Mouse (Mus musculus) frontal cortex, postnatal 25 days (tissue): ENCODE data around the gene Lpar2.

Source experiments
- DNase-seq, 2 experiments: peaks; one replicate each; pipeline ENCODE4 v3.0.0; 2022; ENCODE audit warnings: low spot score in 2 of 2

Lpar2 gene

DNA sequence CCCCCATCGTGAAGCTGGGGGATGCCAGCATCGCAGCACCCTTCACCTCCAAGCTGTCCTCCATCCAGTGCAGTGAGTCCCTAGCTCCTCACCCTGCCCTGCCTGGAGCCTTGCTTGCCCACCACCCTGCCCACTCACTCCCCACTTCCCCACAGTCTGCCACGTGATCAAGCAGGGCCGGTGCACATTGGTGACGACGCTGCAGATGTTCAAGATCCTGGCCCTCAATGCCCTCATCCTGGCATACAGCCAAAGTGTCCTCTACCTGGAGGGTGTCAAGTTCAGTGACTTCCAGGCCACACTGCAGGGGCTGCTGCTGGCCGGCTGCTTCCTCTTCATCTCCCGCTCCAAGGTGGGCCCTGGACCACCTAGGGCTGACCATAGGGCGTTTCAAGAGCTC, 16.7 kb upstream of the Lpar2 start:
- DNase-seq = no peak

DNA sequence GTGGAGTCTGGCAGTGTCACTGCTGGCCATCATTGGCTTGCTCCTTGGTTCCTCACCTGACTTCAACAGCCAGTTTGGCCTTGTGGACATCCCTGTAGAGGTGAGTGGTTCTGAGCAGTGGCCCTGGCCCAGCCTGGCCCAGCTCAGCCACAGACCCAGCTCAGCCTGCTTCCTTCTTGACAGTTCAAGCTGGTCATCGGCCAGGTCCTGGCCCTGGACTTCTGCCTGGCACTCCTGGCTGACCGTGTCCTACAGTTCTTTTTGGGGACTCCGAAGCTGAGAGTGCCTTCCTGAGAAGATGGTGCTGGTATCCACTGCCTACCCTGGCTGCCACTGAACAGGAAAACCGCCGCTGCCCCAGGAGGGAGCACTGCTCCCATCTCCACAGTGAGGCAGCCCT, 15.0 kb upstream of the Lpar2 start:
- DNase-seq = no peak

DNA sequence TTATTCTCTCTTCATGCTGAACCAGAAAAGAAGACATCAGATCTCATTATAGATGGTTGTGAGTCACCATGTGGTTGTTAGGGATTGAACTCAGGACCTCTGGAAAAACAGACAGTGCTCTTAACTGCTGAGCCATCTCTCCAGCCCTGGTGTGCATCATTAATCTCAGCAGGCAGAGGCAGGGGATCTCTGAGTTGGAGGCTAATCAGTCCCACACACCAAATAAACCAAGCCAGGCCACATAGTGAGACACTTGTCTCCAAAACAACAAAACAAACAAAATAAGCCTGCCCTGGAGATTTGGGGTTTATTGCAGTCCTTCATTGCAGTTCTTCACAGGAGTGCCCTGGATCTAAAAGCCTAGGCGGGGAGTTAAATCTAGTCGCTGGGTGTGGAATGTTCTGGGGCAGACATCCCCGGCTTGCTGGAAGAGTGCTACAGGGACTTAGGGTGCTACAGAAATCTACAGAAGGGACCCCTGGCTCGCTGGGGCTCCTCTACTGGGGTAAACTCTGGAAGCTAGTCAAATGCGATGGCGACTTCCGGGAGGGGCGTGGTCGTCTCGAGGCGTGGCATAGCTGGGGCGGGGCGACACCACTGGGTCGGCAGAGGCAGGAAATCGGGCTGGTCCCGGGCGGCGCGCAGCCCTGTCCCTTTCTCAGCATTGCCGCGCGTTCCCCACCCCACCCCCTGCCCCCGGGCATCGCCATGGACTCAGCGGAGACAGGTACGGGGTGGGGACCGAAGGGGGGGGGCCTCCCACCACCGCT, 13.9 kb upstream of the Lpar2 start, which contains the start of gene Gmip:
Gmip (plus strand) TSS at position 586 of the 770 bp plus-strand sequence.
- DNase-seq = no peak

DNA sequence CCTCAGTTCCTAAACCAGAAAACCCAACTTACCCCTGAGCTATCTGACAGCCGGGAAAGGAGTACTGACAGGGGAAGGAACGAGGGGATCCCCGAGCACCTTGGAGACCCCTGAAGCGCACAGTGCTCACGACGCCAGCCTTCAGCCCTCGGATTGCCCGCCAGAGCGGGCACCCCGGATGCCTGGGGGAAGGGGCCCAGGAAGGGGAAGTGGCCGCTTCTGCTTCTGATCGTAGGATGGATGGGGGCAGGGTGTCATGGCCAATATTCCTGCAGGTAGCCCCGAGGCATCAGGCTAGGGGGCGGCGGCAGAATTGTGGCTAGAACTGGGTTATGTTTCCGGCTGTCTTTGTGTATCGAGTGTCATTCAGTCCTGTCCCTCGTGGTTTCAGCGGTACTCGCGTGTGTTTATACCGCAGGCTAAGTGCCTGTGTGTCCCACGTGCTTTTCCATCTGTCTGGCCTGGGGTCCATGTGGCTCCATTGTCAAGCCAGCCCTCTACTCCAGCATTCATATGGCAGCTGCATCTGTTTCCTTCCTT, 13.3 kb upstream of the Lpar2 start:
- DNase-seq = no peak

DNA sequence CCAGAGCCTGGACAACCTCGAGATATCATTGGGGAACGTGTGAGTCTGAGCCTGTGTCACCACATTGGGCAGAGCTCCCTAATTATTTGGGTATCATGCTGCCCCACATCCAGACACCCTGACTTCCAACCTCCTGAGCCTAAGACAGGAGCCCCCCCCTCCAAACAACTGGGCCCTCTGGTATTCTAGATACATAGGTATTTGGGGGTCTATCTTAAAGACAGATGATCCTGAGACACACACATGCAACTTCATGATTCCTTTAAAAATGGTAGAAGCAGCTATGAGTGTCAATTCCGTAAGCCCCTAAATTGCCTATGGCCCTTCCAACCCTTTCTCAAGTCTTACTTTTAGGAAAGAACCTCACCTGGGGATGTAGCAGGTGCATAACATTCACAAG, 12.4 kb upstream of the Lpar2 start:
- DNase-seq = no peak

DNA sequence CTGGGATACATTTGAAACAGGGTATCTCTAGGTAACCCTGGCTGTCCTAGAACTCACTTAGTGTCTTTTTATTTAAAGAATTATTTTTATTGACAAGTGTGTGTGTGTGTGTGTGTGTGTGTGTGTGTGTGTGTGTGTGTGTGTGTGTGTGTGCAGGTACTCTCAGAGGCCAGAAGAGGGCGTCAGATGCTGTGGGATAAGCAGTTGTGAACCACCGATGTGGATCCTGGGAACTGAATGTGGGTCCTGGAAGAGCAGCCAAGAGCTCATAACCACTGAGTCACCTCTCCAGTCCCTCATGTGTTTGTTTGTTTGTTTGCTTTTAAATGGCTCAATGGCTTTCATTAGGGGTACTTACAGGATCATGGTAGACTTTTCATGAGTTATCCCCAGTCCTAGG, 7.3 kb upstream of the Lpar2 start:
- DNase-seq = no peak

DNA sequence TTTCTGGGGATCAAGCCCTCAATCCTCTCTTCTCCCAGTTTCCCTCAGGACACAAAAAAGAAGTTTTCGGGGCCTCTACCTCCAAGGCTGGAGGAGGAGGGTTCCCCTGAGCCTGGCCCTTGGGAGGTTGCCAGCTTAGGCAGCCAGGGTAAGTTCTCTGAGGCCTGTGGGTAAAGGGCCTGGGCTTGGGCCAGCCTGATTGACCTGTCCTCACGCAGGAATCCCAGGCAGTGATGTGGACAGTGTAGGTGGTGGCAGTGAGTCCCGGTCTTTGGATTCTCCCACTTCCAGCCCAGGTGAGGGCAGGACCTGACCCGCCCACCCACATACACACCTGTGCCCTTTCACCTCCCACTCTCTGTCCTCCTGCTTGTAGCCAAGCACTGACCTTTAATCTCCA, 6.8 kb upstream of the Lpar2 start:
- DNase-seq = no peak

DNA sequence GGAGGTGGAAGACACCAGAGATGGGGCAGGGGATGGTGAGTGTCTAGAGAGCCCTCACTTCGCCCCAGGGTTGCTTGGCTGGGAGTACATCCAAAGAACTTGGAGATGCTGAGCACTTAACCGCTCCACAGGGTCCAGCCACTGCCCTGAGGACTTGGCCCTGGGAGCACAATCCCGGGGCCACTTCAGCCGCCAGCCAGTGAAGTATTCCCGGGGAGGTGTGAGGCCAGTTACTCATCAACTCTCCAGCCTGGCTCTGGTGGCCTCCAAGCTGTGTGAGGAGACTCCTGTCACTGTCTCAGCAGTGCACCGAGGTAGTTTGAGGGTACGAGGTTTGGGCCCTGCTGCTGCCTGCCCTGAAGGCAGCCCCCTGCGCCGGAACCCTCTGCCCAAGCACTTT, 1.8 kb upstream of the Lpar2 start:
- DNase-seq = no peak

DNA sequence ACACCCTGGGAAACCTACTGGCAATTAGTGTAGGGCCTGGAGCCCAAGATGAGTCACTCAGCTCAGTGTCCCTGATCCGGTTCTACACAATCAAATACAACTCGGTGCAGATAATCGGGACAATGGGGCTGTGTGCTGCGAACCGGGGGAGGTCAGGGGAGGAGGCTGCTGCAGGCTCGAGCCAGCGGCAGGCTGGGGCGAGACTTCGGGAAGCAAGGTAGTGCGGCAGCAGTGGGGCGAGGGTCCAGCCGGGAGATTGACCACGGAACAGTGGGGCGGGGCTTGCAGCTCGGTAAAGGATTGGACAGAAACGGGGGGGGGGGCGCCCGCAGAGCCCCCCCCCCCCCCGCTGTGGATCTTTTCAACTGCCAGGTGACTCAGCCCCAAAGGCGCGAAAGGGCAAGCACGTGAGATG, 251 bp upstream of the Lpar2 start:
- no peak for DNase-seq

DNA sequence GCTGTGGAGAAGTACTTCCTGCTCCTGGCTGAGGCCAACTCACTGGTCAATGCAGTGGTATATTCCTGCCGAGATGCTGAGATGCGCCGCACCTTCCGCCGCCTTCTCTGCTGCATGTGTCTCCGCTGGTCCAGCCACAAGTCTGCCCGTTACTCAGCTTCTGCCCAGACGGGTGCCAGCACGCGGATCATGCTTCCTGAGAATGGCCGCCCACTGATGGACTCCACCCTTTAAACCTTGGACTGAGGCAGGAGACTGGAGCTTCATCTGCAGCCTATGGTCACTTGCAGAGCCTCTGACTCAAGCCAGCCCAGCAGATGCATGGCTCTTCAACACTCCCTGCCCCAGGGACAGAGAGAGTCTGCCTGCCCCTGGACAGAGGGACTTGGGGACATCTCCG, 4.1 kb downstream of the Lpar2 start:
- no peak for DNase-seq

DNA sequence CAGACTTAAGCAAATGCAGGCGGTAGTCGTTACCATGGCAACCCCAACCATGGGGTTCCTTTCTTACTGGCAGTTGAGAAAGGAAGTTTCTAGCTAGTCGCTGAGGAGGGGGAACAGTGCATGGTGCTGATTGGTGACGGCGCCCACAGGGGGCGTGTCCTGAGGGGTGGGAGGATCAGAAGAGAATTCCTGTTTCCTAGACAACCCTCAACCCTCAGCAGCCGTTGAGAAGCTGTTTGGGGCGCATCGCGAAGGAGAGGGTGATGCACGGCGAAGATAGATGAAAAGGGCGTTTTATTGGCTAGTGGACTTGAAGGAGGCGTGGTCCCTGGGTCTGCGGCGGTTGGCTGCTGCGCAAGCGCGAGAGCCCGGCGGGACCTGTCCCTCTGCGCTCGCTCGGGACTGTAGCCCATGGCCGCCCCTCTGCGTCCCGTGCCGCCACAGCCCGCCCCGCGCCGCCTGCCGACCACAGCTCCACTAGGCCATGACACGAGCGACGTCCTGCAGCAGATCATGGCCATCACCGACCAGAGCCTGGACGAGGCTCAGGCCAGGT, 10.1 kb downstream of the Lpar2 start, which contains the start of gene Pbx4:
Pbx4 (plus strand) TSS at position 194 of the 556 bp plus-strand sequence.
- peak; percentile 71 to 86 for DNase-seq

DNA sequence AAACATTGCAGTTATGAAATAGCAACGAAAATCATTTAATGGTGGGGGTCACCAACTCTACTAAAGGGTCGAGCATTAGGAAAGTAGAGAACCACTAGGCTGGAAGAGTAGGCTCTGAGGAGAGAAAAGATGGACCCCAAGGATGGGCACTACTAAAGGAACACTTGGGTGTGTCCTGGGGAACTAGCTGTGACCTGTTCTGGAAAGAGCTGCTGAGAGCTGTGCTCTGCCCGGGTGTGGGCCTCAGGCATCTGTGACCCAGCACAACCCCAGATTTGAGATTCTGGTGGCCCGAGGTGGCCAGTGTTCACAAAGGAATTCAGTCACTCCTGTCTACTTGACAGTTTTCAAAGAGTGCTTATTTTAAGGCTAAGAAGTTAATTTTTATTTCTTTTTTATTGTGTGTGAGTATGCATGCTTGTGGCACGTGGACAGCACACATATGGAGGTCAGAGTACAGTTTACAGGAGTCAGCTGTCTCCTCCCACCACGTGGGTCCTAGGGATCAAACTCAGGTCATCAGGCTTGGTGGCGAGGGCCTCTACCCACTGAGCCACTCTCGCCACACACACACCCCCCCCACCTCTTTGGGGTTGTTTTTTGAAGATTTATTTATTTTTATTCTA, 14.9 kb downstream of the Lpar2 start:
- no peak for DNase-seq

DNA sequence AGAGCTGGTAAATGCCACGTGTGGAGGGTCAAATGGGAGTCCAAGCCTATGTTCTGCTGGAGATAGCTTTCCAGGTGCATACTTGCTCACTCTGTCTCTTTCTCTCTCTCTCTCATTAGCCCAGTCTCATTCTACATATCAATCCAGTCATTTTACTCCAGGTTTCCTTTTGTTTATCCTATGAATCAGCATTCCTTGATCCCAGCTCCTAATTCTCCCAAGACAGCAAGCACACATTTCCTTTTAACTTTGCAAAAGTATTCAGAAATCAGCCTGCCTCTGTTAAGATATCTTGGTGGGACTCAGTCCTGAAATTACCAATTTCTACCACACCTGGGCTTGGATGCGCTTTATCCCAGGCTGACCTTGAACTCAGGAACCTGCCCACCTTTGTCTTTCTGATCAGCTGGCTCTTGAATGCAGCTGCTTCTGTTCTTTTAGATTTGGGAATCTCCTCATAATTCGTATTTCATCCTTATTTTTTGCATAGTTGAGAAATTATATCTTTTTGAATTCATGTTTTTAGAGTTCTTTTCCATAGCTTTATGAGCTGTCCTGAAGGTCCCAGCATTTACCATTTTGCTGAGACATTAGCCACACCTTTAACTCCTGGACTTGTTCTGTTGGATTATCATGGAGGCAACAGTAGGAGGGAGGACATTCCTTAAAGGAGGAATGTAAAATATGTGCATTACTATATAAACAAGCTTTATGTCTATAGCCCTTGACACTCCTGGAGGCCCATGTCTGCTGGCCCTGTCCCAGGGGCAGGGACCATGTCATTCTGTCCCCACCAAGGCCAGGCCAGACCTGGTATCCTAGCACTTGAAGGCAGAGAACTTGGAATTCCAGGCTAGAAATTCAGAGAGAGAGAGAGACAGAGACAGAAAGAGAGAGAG, 25.2 kb downstream of the Lpar2 start:
- no peak for DNase-seq

DNA sequence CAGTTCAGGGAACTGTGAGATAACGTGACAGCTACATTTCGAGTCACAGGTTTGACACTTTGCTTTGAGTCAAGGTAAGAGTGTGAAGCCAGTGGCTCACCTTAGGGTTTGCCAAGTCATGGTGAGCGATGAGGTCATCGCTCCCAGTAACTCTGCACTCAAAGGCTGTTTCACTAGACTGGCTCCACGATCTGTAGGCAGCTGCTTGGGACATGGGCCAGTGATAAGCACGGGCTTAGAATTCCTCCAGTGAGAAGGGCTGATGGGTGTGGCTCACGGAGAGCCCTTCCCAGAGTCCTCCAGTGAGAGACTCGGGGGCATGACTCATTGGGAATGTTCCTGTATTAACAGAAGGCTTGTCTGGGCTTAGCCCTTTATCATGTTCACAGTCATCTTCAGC, 26.7 kb downstream of the Lpar2 start:
- DNase-seq = no peak

DNA sequence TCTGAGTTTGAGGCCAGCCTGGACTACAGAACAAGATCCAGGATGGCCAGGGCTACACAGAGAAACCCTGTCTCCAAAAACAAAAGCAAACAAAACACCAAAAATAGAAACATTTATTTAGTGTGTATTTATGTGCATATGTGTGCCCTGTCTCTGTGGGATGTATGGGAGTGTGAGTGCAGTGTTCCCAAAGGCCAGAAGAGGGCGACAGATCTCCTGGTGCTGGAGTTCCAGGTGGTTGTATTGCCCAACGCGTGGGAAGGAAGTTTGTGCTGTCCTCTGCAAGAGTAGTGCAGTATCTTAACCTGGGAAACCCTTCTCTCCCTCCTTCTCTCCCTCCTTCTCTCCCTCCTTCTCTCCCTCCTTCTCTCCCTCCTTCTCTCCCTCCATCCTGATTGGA, 27.7 kb downstream of the Lpar2 start:
- no peak for DNase-seq

DNA sequence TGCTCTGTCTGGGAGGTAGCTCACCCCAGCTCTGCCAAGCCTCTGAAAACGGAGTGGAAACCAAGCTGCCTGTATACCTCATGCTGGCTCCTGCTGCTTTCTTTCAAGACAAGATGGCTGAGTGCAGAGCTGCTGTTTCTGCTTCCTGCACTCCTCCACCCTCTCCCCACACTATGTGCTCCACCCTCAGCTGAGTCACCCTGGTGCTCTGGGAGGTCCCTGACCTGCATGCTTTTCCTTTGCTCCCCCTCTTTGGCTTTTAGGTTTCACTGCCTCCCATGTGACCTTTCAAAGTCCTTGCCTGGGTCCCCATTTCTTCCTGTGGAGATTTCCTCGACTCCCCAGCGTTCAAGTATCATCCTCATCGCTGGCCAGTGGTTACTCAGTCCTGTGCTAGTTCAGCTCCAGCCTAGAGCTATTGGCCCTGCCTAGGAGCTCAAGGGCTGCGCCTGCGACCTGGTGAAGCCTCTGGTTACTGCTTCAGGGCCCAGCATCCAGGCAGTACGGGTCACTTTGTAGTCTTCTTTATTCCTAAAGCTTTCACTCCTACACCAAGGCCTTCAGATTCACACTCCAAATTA, 28.8 kb downstream of the Lpar2 start:
- no peak for DNase-seq

DNA sequence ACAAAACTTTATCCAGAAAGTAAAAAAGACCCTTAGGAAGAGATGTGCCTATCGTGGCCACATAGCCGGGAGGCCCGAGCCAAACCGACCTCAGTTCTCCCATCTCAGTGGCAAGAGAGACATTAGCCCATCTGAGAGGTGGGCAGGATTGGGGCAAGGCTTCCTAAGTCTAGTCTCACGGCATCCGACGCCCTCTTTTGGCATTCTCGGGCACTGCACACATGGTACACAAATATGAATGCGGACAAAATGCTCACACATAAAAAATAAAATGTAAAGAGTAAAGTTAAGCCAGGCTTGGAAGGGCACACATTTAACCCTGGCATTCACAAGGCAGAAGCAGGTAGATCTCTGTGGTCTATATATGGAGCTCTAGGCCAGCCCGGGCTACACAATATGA, 31.6 kb downstream of the Lpar2 start:
- no peak for DNase-seq

DNA sequence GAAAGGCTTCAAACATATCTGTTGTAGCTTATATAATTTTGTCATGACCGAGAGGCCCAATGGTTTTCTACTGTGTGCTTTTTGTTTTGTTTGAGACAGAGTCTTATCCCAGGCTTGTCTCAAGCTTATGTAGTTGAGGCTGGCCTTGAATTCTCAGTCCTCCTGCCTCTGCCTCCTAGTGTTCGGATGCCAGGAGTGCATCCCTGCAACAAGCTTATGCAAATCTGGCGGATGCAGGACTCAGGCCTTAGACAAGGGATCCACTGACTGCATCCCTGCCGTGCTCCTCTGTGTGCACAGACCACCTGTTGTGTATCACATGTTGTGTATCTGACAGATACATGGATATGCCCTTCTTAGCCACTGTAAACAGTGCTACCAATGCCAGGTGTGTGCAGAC, 38.6 kb downstream of the Lpar2 start:
- DNase-seq = no peak

DNA sequence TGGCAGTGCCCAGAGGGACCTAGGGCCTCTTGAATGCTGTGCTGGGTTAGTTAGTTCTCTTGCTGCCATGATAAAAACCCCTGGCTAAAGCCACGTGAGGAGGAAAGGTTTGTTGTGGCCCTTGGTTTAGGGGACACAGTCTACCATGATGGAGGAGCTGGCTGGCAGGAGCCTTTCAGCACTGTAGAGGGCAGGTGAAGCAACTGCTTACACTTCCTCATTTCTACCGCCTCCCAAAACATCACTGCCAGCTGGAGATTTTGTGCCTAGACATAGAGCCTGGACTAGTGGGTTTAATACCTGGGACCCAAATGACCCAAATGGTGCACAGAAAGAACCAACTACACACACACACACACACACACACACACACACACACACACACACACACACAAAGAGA, 39.0 kb downstream of the Lpar2 start:
- DNase-seq = no peak

DNA sequence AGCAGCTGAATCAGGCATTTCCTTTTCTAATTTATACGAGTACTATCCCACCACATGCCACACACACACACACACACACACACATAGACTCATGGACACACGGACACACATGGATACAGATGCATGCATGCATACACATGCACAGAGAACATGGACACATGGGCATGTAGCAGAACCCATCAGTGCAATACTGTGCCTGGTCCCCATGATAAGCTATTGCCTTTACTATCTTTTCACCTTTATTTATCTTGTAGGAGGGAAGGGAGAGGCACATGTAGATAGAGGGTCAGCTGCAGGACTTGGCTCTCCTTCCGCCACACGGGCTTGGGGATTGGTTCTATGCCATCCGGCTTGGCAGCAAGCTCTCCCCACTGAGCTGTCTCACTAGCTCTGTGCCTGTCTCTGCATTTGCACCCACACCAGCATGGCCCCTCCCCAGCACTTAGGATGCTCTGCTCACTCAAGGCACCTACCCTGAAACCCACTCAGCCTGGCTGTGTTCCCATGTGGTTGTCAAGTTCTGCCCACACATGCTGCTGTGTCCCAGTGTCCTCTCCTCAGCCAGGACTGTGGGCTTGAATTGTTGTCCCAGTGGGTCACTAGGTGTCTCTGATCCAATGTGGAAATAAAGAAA, 41.3 kb downstream of the Lpar2 start:
- no peak for DNase-seq

DNA sequence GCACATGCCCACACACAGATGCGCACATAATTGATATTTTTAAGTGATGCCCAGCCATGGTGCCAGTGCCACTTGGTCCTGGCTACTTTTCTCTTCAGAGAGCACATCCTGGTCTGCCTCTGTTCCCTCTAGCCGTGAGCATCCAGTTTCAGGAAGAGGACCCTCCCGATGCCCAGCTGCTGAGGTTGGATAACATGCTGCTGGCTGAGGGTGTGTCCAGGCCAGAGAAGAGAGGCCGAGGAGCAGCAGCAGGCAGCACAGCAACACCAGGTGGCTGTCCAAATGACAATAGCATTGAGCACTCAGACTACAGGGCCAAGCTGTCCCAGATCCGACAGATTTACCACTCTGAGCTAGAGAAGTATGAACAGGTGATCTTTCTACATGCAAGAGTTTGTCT, 42.0 kb downstream of the Lpar2 start:
- no peak for DNase-seq
